ENCODE assay signal across 8 mouse cellular contexts in genomic region chr5:123143971-123144745, GRCm38 (mm10). TPM values are rescaled to one million over a fixed set of nuclear protein-coding genes. Genes with fewer than 3 reads are reported as not detected.
DNase-seq lines count a peak whose midpoint lies in the region; ATAC-seq and TF ChIP-seq lines count a peak whose summit lies in the region.

No protein-coding gene starts in this region.

- H3K27ac ChIP-seq in kidney, postnatal 0 days = no peak overlapping the region
- H3K27ac ChIP-seq in embryonic facial prominence, embryonic 10.5 days (replicated peaks) = peak overlapping the region; percentile 100; the same call in 1 of the 2 replicates
- H3K27ac ChIP-seq in hindbrain, embryonic 12.5 days = 0 out of 2 replicates have a peak overlapping the region, but pooled peaks have one; percentile 40
- H3K27ac ChIP-seq in midbrain, embryonic 14.5 days (replicated peaks; ENCODE audit: low read depth, low read length) = no peak overlapping the region; the same call in 1 of the 2 replicates

- peaks cover 21% of the 10 kb centered on the region for H3K4me1 ChIP-seq in kidney, postnatal 0 days (replicated peaks; ENCODE audit: insufficient read depth, low read length)
- H3K4me1 ChIP-seq in embryonic facial prominence, embryonic 10.5 days = peaks cover 61% of the 10 kb centered on the region
- peaks cover 48% of the 10 kb centered on the region for H3K4me1 ChIP-seq in hindbrain, embryonic 12.5 days
- H3K4me1 ChIP-seq in midbrain, embryonic 14.5 days (ENCODE audit: control insufficient read depth, insufficient read depth, low read length) = peaks cover 27% of the 10 kb centered on the region

- DNase-seq in kidney, postnatal 0 days (ENCODE audit: low spot score) = no peak
- DNase-seq in kidney, postnatal 10 days = no peak
- peak; percentile 26 for DNase-seq in embryonic facial prominence, embryonic 10.5 days (ENCODE audit: low spot score)
- DNase-seq in midbrain, embryonic 14.5 days = peak; percentile 12
- DNase-seq in layer of hippocampus, postnatal 36 days = no peak
- no peak for DNase-seq in right cerebral cortex, postnatal 36 days (ENCODE audit: low spot score in 2 of 2)
- no peak for DNase-seq in ovary, postnatal 14 days (ENCODE audit: low spot score)

- whole genome bisulfite sequencing in kidney, postnatal 0 days = 3% methylated on average over 17 of the region's 17 CpGs
- WGBS in embryonic facial prominence, embryonic 10.5 days = 6% methylated on average over 17 of the region's 17 CpGs
- WGBS in hindbrain, embryonic 12.5 days = 6% methylated on average over 14 of the region's 17 CpGs
- WGBS in midbrain, embryonic 14.5 days = 3% methylated on average over 17 of the region's 17 CpGs

- no peak for ATAC-seq in kidney, postnatal 0 days (replicated peaks; ENCODE audit: low FRiP score, low read depth)
- ATAC-seq in hindbrain, embryonic 12.5 days (ENCODE audit: low FRiP score) = no peak
- ATAC-seq in midbrain, embryonic 14.5 days (ENCODE audit: low FRiP score, low TSS enrichment) = no peak

- peak overlapping the region; percentile 98; the same call in 1 of the 2 replicates for H3K9ac ChIP-seq in kidney, postnatal 0 days (ENCODE audit: low read depth, low read length)
- H3K9ac ChIP-seq in hindbrain, embryonic 12.5 days = peak overlapping the region; percentile 100
- peak overlapping the region; percentile 100 for H3K9ac ChIP-seq in midbrain, embryonic 14.5 days (replicated peaks; ENCODE audit: low read length)

- H3K27me3 ChIP-seq in kidney, postnatal 0 days (ENCODE audit: insufficient read depth, low read length) = no peaks in the 10 kb centered on the region
- H3K27me3 ChIP-seq in embryonic facial prominence, embryonic 10.5 days (replicated peaks; ENCODE audit: low read depth, poor library complexity, severe bottlenecking) = no peaks in the 10 kb centered on the region
- no peaks in the 10 kb centered on the region for H3K27me3 ChIP-seq in hindbrain, embryonic 12.5 days
- no peaks in the 10 kb centered on the region for H3K27me3 ChIP-seq in midbrain, embryonic 14.5 days (ENCODE audit: control insufficient read depth, insufficient read depth, low read length)

- H3K4me2 ChIP-seq in kidney, postnatal 0 days (ENCODE audit: low read length) = peak overlapping the region; percentile 100
- H3K4me2 ChIP-seq in hindbrain, embryonic 12.5 days (replicated peaks) = peak overlapping the region; percentile 100
- H3K4me2 ChIP-seq in midbrain, embryonic 14.5 days (ENCODE audit: low read length) = peak overlapping the region; percentile 100

- peaks cover 26% of the 10 kb centered on the region for H3K36me3 ChIP-seq in kidney, postnatal 0 days (ENCODE audit: insufficient read depth, low read length)
- H3K36me3 ChIP-seq in embryonic facial prominence, embryonic 10.5 days (replicated peaks) = peaks cover 50% of the 10 kb centered on the region
- H3K36me3 ChIP-seq in hindbrain, embryonic 12.5 days = peaks cover 30% of the 10 kb centered on the region
- peaks cover 31% of the 10 kb centered on the region for H3K36me3 ChIP-seq in midbrain, embryonic 14.5 days (ENCODE audit: control insufficient read depth, insufficient read depth, low read length)

- no peaks in the 10 kb centered on the region for H3K9me3 ChIP-seq in kidney, postnatal 0 days (replicated peaks; ENCODE audit: low read length)
- H3K9me3 ChIP-seq in embryonic facial prominence, embryonic 10.5 days = no peaks in the 10 kb centered on the region
- H3K9me3 ChIP-seq in hindbrain, embryonic 12.5 days (replicated peaks) = no peaks in the 10 kb centered on the region
- H3K9me3 ChIP-seq in midbrain, embryonic 14.5 days (ENCODE audit: control insufficient read depth, low read length) = no peaks in the 10 kb centered on the region

- peak overlapping the region; percentile 87 for H3K4me3 ChIP-seq in kidney, postnatal 0 days (replicated peaks; ENCODE audit: low read depth, low read length)
- peak overlapping the region; percentile 99 for H3K4me3 ChIP-seq in embryonic facial prominence, embryonic 10.5 days
- peak overlapping the region; percentile 98 for H3K4me3 ChIP-seq in hindbrain, embryonic 12.5 days
- H3K4me3 ChIP-seq in midbrain, embryonic 14.5 days (replicated peaks; ENCODE audit: low read depth, low read length) = peak overlapping the region; percentile 91

- no peak for TF ChIP-seq CTCF in kidney, postnatal 0 days (IDR thresholded peaks at IDR 0.05; ENCODE audit: low read depth)

RNA-seq across cellular contexts. Expression of gene Setd1b, which starts 2.2 kb away (rescaled TPM):
- polyA plus RNA-seq in kidney, postnatal 0 days (2015; fragmentation: Nextera tagmentation; extraction: Ambion mirVana) = 7.0 and 7.1 TPM in 2 replicates
- 8.1 TPM in 2 replicates for polyA plus RNA-seq in embryonic facial prominence, embryonic 10.5 days (2016; fragmentation: Nextera tagmentation; extraction: Ambion mirVana)
- 13.8 and 14.3 TPM in 2 replicates for polyA plus RNA-seq in hindbrain, embryonic 12.5 days (2016; fragmentation: Nextera tagmentation; extraction: Ambion mirVana)
- 14.2 and 15.0 TPM in 2 replicates for polyA plus RNA-seq in midbrain, embryonic 14.5 days (2014; fragmentation: Nextera tagmentation; extraction: Ambion mirVana)
- 10 to 100 TPM; 31.4 to 36.2 TPM for total RNA-seq in layer of hippocampus, postnatal 36 days (2021)

RNA-seq across cellular contexts. Expression of gene Rhof, which starts 11.7 kb away (rescaled TPM):
- polyA plus RNA-seq in kidney, postnatal 0 days (2015; fragmentation: Nextera tagmentation; extraction: Ambion mirVana) = 3.2 and 3.3 TPM in 2 replicates
- 1.2 and 2.2 TPM in 2 replicates for polyA plus RNA-seq in embryonic facial prominence, embryonic 10.5 days (2016; fragmentation: Nextera tagmentation; extraction: Ambion mirVana)
- polyA plus RNA-seq in hindbrain, embryonic 12.5 days (2016; fragmentation: Nextera tagmentation; extraction: Ambion mirVana) = 2.6 and 2.8 TPM in 2 replicates
- 7.1 and 8.9 TPM in 2 replicates for polyA plus RNA-seq in midbrain, embryonic 14.5 days (2014; fragmentation: Nextera tagmentation; extraction: Ambion mirVana)
- 10 to 100 TPM; 43.0 to 48.0 TPM for total RNA-seq in layer of hippocampus, postnatal 36 days (2021)

RNA-seq across cellular contexts. Expression of gene Psmd9, which starts 25.1 kb away (rescaled TPM):
- polyA plus RNA-seq in kidney, postnatal 0 days (2015; fragmentation: Nextera tagmentation; extraction: Ambion mirVana) = 77.4 and 78.7 TPM in 2 replicates
- 79.1 and 89.3 TPM in 2 replicates for polyA plus RNA-seq in embryonic facial prominence, embryonic 10.5 days (2016; fragmentation: Nextera tagmentation; extraction: Ambion mirVana)
- polyA plus RNA-seq in hindbrain, embryonic 12.5 days (2016; fragmentation: Nextera tagmentation; extraction: Ambion mirVana) = 70.2 and 74.6 TPM in 2 replicates
- 51.3 and 61.2 TPM in 2 replicates for polyA plus RNA-seq in midbrain, embryonic 14.5 days (2014; fragmentation: Nextera tagmentation; extraction: Ambion mirVana)
- 10 to 100 TPM; 28.2 to 30.8 TPM for total RNA-seq in layer of hippocampus, postnatal 36 days (2021)

RNA-seq across cellular contexts. Expression of gene Hpd, which starts 38.4 kb away (rescaled TPM):
- polyA plus RNA-seq in kidney, postnatal 0 days (2015; fragmentation: Nextera tagmentation; extraction: Ambion mirVana) = 0.32 and 0.45 TPM in 2 replicates
- not detected in 2 replicates for polyA plus RNA-seq in embryonic facial prominence, embryonic 10.5 days (2016; fragmentation: Nextera tagmentation; extraction: Ambion mirVana)
- not detected in 2 replicates for polyA plus RNA-seq in hindbrain, embryonic 12.5 days (2016; fragmentation: Nextera tagmentation; extraction: Ambion mirVana)
- not detected in 2 replicates for polyA plus RNA-seq in midbrain, embryonic 14.5 days (2014; fragmentation: Nextera tagmentation; extraction: Ambion mirVana)
- total RNA-seq in layer of hippocampus, postnatal 36 days (2021) = not detected

Comparison
In these comparisons a context has a peak if more than half of its experiments do, and no peak if none do; other contexts are left out.
1. DNase-seq: peak in embryonic facial prominence, embryonic 10.5 days (single experiment) and midbrain, embryonic 14.5 days (single experiment); none in kidney, postnatal 0 days (single experiment), kidney, postnatal 10 days (single experiment), layer of hippocampus, postnatal 36 days (0 of 2), right cerebral cortex, postnatal 36 days (0 of 2) and ovary, postnatal 14 days (single experiment).
2. H3K27ac ChIP-seq: peak in embryonic facial prominence, embryonic 10.5 days (single experiment) and hindbrain, embryonic 12.5 days (single experiment); none in kidney, postnatal 0 days (single experiment) and midbrain, embryonic 14.5 days (single experiment).
3. Peak in every context shown above with its lines, with median percentiles within 50 percentile points of each other: H3K4me2 ChIP-seq, H3K4me3 ChIP-seq and H3K9ac ChIP-seq.